ENCODE assay signal across 23 mouse cellular contexts in genomic region chr15:98162561-98162960, GRCm38 (mm10). TPM values are rescaled to one million over a fixed set of nuclear protein-coding genes. Genes with fewer than 3 reads are reported as not detected.
DNase-seq lines count a peak whose midpoint lies in the region; ATAC-seq lines count a peak whose summit lies in the region.
"Had no signal": no experiment of that assay in that cellular context is flagged by ENCODE, and none has a peak within 500 bp of the region (broad histone marks: within the 10 kb centered on the region; RNA-seq: fewer than 3 reads in every experiment).

No protein-coding gene starts in this region.

- no peak for DNase-seq in kidney, postnatal 14 days
- DNase-seq in heart, embryonic 10.5 days (ENCODE audit: low spot score) = no peak
- DNase-seq in layer of hippocampus, adult 8-10 months (ENCODE audit: low spot score in 2 of 2) = no peak
- DNase-seq: adrenal gland, adult 2 months; adrenal gland, postnatal 25 days; cerebellum, adult 18-20 months; cerebellum, adult 9-11 months; cerebellum, postnatal 36 days; gastrocnemius, postnatal 10 days; kidney, adult 11 months; kidney, adult 9 months had no signal

- H3K4me1 ChIP-seq in kidney, embryonic 15.5 days = peaks cover 24% of the 10 kb centered on the region
- peaks cover 20% of the 10 kb centered on the region for H3K4me1 ChIP-seq in heart, embryonic 10.5 days
- peaks cover 16% of the 10 kb centered on the region for H3K4me1 ChIP-seq in heart, embryonic 12.5 days (replicated peaks)
- peaks cover 13% of the 10 kb centered on the region for H3K4me1 ChIP-seq in heart, embryonic 16.5 days (ENCODE audit: control insufficient read depth, insufficient read depth, low read length)

- H3K4me3 ChIP-seq in kidney, embryonic 15.5 days (replicated peaks) = no peak overlapping the region
- H3K4me3 ChIP-seq in heart, embryonic 10.5 days = no peak overlapping the region
- H3K4me3 ChIP-seq in heart, embryonic 12.5 days = no peak overlapping the region
- H3K4me3 ChIP-seq in heart, embryonic 16.5 days (ENCODE audit: low read length) = no peak overlapping the region
- H3K4me3 ChIP-seq: embryonic facial prominence, embryonic 13.5 days; forebrain, embryonic 13.5 days; hindbrain, embryonic 13.5 days had no signal

- H3K27me3 ChIP-seq in kidney, embryonic 15.5 days = peaks cover 29% of the 10 kb centered on the region
- H3K27me3 ChIP-seq in heart, embryonic 10.5 days (ENCODE audit: insufficient read depth, poor library complexity, severe bottlenecking) = peaks cover 26% of the 10 kb centered on the region
- H3K27me3 ChIP-seq in heart, embryonic 12.5 days (replicated peaks) = peaks cover 27% of the 10 kb centered on the region
- H3K27me3 ChIP-seq in heart, embryonic 16.5 days (ENCODE audit: control insufficient read depth, insufficient read depth, low read length) = peaks cover 15% of the 10 kb centered on the region

- H3K9ac ChIP-seq in kidney, embryonic 15.5 days = no peak overlapping the region
- no peak overlapping the region for H3K9ac ChIP-seq in heart, embryonic 12.5 days
- no peak overlapping the region; the same call in 1 of the 2 replicates for H3K9ac ChIP-seq in heart, embryonic 16.5 days (ENCODE audit: low read length)
- H3K9ac ChIP-seq: embryonic facial prominence, embryonic 13.5 days; forebrain, embryonic 13.5 days; hindbrain, embryonic 13.5 days had no signal

- no peaks in the 10 kb centered on the region for H3K36me3 ChIP-seq in kidney, embryonic 15.5 days
- H3K36me3 ChIP-seq in heart, embryonic 10.5 days = no peaks in the 10 kb centered on the region
- no peaks in the 10 kb centered on the region for H3K36me3 ChIP-seq in heart, embryonic 12.5 days
- no peaks in the 10 kb centered on the region for H3K36me3 ChIP-seq in heart, embryonic 16.5 days (ENCODE audit: control insufficient read depth, insufficient read depth)
- H3K36me3 ChIP-seq: embryonic facial prominence, embryonic 13.5 days; hindbrain, embryonic 13.5 days had no signal

- no peaks in the 10 kb centered on the region for H3K9me3 ChIP-seq in kidney, embryonic 15.5 days (replicated peaks)
- H3K9me3 ChIP-seq in heart, embryonic 10.5 days = no peaks in the 10 kb centered on the region
- H3K9me3 ChIP-seq in heart, embryonic 12.5 days (replicated peaks) = no peaks in the 10 kb centered on the region
- H3K9me3 ChIP-seq in heart, embryonic 16.5 days (replicated peaks; ENCODE audit: control insufficient read depth, low read length) = no peaks in the 10 kb centered on the region
- H3K9me3 ChIP-seq: embryonic facial prominence, embryonic 13.5 days; forebrain, embryonic 13.5 days; hindbrain, embryonic 13.5 days had no signal

- H3K4me2 ChIP-seq in kidney, embryonic 15.5 days = no peak overlapping the region
- no peak overlapping the region for H3K4me2 ChIP-seq in heart, embryonic 12.5 days
- H3K4me2 ChIP-seq in heart, embryonic 16.5 days (ENCODE audit: low read depth, low read length) = no peak overlapping the region
- H3K4me2 ChIP-seq: embryonic facial prominence, embryonic 13.5 days; forebrain, embryonic 13.5 days; hindbrain, embryonic 13.5 days had no signal

- no peak for ATAC-seq in kidney, embryonic 15.5 days (replicated peaks; ENCODE audit: low FRiP score)
- ATAC-seq in heart, embryonic 12.5 days (ENCODE audit: insufficient number of reproducible peaks, low FRiP score) = no peak
- ATAC-seq in heart, embryonic 16.5 days (replicated peaks; ENCODE audit: extremely low read depth, insufficient read depth, low FRiP score) = no peak
- no peak for ATAC-seq in megakaryocyte, adult 5-6 weeks (ENCODE audit: poor library complexity, severe bottlenecking)
- ATAC-seq: forebrain, embryonic 13.5 days; hindbrain, postnatal 0 days had no signal

- H3K27ac ChIP-seq in kidney, embryonic 15.5 days = 0 out of 2 replicates have a peak overlapping the region, but pooled peaks have one; percentile 9
- peak overlapping the region; percentile 49; the same call in 1 of the 2 replicates for H3K27ac ChIP-seq in heart, embryonic 10.5 days
- H3K27ac ChIP-seq in heart, embryonic 12.5 days (ENCODE audit: poor library complexity, severe bottlenecking) = peak overlapping the region; percentile 51
- H3K27ac ChIP-seq in heart, embryonic 16.5 days (ENCODE audit: low read length) = peak overlapping the region; percentile 45; the same call in 1 of the 2 replicates
- H3K27ac ChIP-seq: embryonic facial prominence, embryonic 13.5 days; forebrain, embryonic 13.5 days; hindbrain, embryonic 13.5 days; hindbrain, postnatal 0 days had no signal

- WGBS in kidney, embryonic 15.5 days = 54% methylated on average over 4 of the region's 4 CpGs
- WGBS in heart, embryonic 10.5 days = 34% methylated on average over 4 of the region's 4 CpGs
- 40% methylated on average over 4 of the region's 4 CpGs for WGBS in heart, embryonic 12.5 days
- 36% methylated on average over 4 of the region's 4 CpGs for WGBS in heart, embryonic 16.5 days

RNA-seq across cellular contexts. Expression of gene Asb8, which starts 2.9 kb away (rescaled TPM):
- polyA plus RNA-seq in kidney, embryonic 15.5 days (2015; fragmentation: Nextera tagmentation; extraction: Ambion mirVana) = 46.2 and 47.4 TPM in 2 replicates
- polyA plus RNA-seq in heart, embryonic 10.5 days (2016; fragmentation: Nextera tagmentation; extraction: Ambion mirVana) = 54.9 and 77.1 TPM in 2 replicates
- polyA plus RNA-seq in heart, embryonic 12.5 days (2016; fragmentation: Nextera tagmentation; extraction: Ambion mirVana) = 76.2 and 78.9 TPM in 2 replicates
- 91.2 and 91.7 TPM in 2 replicates for polyA plus RNA-seq in heart, embryonic 16.5 days (2015; fragmentation: Nextera tagmentation; extraction: Ambion mirVana)
- total RNA-seq in layer of hippocampus, adult 8-10 months (2022) = 10 to 100 TPM; 50.7 to 55.0 (median 54.3) TPM
- 29.8 and 34.5 TPM in 2 replicates for total RNA-seq in megakaryocyte, adult 5-6 weeks (2015)
- total RNA-seq in megakaryocyte, adult 5-6 weeks (2017) = 30.0 and 31.4 TPM in 2 replicates

RNA-seq across cellular contexts. Expression of gene Ccdc184, which starts 4.4 kb away (rescaled TPM):
- polyA plus RNA-seq in kidney, embryonic 15.5 days (2015; fragmentation: Nextera tagmentation; extraction: Ambion mirVana) = 0.99 and 1.6 TPM in 2 replicates
- polyA plus RNA-seq in heart, embryonic 10.5 days (2016; fragmentation: Nextera tagmentation; extraction: Ambion mirVana) = 0.58 and 0.85 TPM in 2 replicates
- 1.4 TPM in 2 replicates for polyA plus RNA-seq in heart, embryonic 12.5 days (2016; fragmentation: Nextera tagmentation; extraction: Ambion mirVana)
- polyA plus RNA-seq in heart, embryonic 16.5 days (2015; fragmentation: Nextera tagmentation; extraction: Ambion mirVana) = 1.2 and 1.7 TPM in 2 replicates
- total RNA-seq in layer of hippocampus, adult 8-10 months (2022) = 10 to 100 TPM in 3 of 4 experiments, 1 to 10 TPM in 1; 9.8 to 11.9 (median 10.6) TPM
- total RNA-seq in megakaryocyte, adult 5-6 weeks (2015) = not detected in 2 replicates
- not detected in 2 replicates for total RNA-seq in megakaryocyte, adult 5-6 weeks (2017)
- total RNA-seq: gastrocnemius, postnatal 10 days; gastrocnemius, postnatal 4 days had no signal

RNA-seq across cellular contexts. Expression of gene Olfr288, which starts 32.8 kb away (rescaled TPM):
- polyA plus RNA-seq in kidney, embryonic 15.5 days (2015; fragmentation: Nextera tagmentation; extraction: Ambion mirVana) = not detected in 2 replicates
- not detected in 2 replicates for polyA plus RNA-seq in heart, embryonic 10.5 days (2016; fragmentation: Nextera tagmentation; extraction: Ambion mirVana)
- not detected in 2 replicates for polyA plus RNA-seq in heart, embryonic 12.5 days (2016; fragmentation: Nextera tagmentation; extraction: Ambion mirVana)
- polyA plus RNA-seq in heart, embryonic 16.5 days (2015; fragmentation: Nextera tagmentation; extraction: Ambion mirVana) = not detected in 2 replicates
- not detected for total RNA-seq in layer of hippocampus, adult 8-10 months (2022)
- not detected in 2 replicates for total RNA-seq in megakaryocyte, adult 5-6 weeks (2015)
- total RNA-seq in megakaryocyte, adult 5-6 weeks (2017) = not detected in 2 replicates
- total RNA-seq: adrenal gland, adult 2 months; adrenal gland, postnatal 25 days; ES-E14; gastrocnemius, postnatal 10 days; gastrocnemius, postnatal 4 days; heart, postnatal 10 days; hindbrain, postnatal 0 days had no signal
- polyA plus RNA-seq: adrenal gland, adult 2 months; embryonic facial prominence, embryonic 13.5 days; forebrain, embryonic 13.5 days; hindbrain, embryonic 13.5 days; hindbrain, postnatal 0 days; intestine, embryonic 14.5 days had no signal

RNA-seq across cellular contexts. Expression of gene Gm44579, which starts 58.2 kb away (rescaled TPM):
- polyA plus RNA-seq in kidney, embryonic 15.5 days (2015; fragmentation: Nextera tagmentation; extraction: Ambion mirVana) = not detected in 2 replicates
- not detected in 2 replicates for polyA plus RNA-seq in heart, embryonic 10.5 days (2016; fragmentation: Nextera tagmentation; extraction: Ambion mirVana)
- polyA plus RNA-seq in heart, embryonic 12.5 days (2016; fragmentation: Nextera tagmentation; extraction: Ambion mirVana) = not detected in 2 replicates
- polyA plus RNA-seq in heart, embryonic 16.5 days (2015; fragmentation: Nextera tagmentation; extraction: Ambion mirVana) = not detected in 2 replicates
- total RNA-seq in layer of hippocampus, adult 8-10 months (2022) = under 1 TPM in 3 of 4 experiments, not detected in 1; 0.21 to 0.45 (median 0.27) TPM
- not detected in 2 replicates for total RNA-seq in megakaryocyte, adult 5-6 weeks (2015)
- total RNA-seq in megakaryocyte, adult 5-6 weeks (2017) = not detected in 2 replicates
- total RNA-seq: adrenal gland, adult 2 months; adrenal gland, postnatal 25 days; ES-E14; gastrocnemius, postnatal 10 days; gastrocnemius, postnatal 4 days; heart, postnatal 10 days; hindbrain, postnatal 0 days had no signal
- polyA plus RNA-seq: adrenal gland, adult 2 months; embryonic facial prominence, embryonic 13.5 days; forebrain, embryonic 13.5 days; hindbrain, embryonic 13.5 days; intestine, embryonic 14.5 days had no signal

RNA-seq across cellular contexts. Expression of gene Olfr287, which starts 58.3 kb away (rescaled TPM):
- polyA plus RNA-seq in kidney, embryonic 15.5 days (2015; fragmentation: Nextera tagmentation; extraction: Ambion mirVana) = not detected in 2 replicates
- 0.18 TPM in 1 of 2 replicates, not detected in the other for polyA plus RNA-seq in heart, embryonic 10.5 days (2016; fragmentation: Nextera tagmentation; extraction: Ambion mirVana)
- polyA plus RNA-seq in heart, embryonic 12.5 days (2016; fragmentation: Nextera tagmentation; extraction: Ambion mirVana) = not detected in 2 replicates
- polyA plus RNA-seq in heart, embryonic 16.5 days (2015; fragmentation: Nextera tagmentation; extraction: Ambion mirVana) = not detected in 2 replicates
- total RNA-seq in layer of hippocampus, adult 8-10 months (2022) = 1 to 10 TPM; 4.1 to 5.4 (median 4.4) TPM
- not detected in 2 replicates for total RNA-seq in megakaryocyte, adult 5-6 weeks (2015)
- total RNA-seq in megakaryocyte, adult 5-6 weeks (2017) = not detected in 2 replicates
- total RNA-seq: adrenal gland, adult 2 months; adrenal gland, postnatal 25 days; ES-E14; gastrocnemius, postnatal 10 days; gastrocnemius, postnatal 4 days; heart, postnatal 10 days had no signal
- polyA plus RNA-seq: adrenal gland, adult 2 months; embryonic facial prominence, embryonic 13.5 days; forebrain, embryonic 13.5 days; hindbrain, embryonic 13.5 days; intestine, embryonic 14.5 days had no signal
